Mouse (Mus musculus) T-helper 1 cell (primary cell): Measurements from ENCODE around the gene Ubr1.
"Not testable (repeated sequence)": the region's sequence is repeated elsewhere in the genome, so short reads cannot be mapped to it uniquely, and the experiment has no call there.

ENCODE experiments used
- in situ Hi-C: fragments of 300-600 bp; cut with MboI, MseI; formaldehyde crosslinking; loops from one replicate; pipeline ENCODE4 v1.15.1; 2025; ENCODE audit warnings: high pct_unique_total_duplicates

Gene Ubr1

DNA sequence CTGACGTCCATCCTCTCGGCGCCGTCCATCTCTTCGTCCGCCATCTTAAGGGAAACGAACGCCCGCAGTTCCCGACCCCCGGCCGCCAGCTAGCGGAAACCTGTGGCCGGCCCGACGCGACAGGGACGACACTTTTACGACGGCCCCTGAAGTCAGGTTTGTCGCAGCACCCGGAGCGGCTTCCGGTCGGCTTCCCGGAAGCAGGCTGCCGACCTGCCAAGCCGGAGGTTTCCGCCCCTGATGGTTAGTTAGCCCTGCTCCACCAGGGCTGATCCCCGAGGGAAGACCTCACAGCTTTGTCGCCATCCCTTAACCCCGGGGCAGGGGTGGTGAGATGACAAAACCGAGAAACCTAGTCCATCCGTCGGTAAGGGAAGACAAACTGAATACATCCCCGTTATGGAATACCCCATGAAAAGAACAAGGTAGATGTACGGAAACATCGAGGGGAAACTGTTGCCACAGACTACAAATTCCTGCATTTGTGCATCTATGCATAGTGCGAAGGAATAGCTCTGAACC lies at the start of gene Ubr1:
Gene Ubr1, minus strand, starts transcription at position 157 of the 522 bp plus-strand sequence.
- in situ Hi-C loops = no loop called here

DNA sequence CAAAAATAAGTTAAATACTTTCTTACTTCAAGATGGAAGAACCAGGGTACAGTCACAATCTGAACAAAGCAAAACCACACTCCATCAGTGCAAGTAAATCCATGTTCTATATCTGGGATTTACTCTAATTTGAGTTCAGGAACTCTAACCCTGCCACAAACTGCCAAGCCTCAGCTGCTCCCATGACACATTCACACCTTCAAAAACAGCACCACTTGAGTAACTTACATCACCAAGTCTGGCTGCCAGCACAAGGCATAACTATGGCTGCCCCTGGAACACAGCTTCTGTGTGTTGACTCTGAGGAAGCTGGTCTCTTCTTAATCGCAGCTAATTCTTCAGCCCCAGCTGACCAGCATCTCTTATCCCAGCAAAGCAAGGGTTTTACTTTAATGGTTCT lies 46.6 kb upstream of the Ubr1 start:
- in situ Hi-C loops = no loop called here

DNA sequence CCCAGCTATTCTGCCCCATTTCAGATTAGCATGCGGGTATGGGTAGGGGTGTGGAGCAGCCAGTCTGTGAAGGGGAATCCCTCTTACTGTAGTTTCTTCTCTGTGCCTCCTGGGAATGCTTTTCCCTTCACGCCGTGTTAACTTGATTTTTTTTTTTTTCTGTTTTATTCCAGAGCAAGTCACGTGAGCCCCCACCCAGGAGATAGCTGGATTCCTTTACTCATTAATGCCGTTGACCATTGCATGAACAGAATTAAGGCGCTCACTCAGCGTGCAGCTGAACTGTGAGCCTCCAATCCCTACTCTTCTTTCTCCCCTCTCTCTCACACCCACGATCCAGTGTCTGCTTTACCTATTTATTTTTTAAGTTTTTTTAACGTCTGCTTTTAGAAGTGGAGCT lies 45.7 kb upstream of the Ubr1 start:
- in situ Hi-C loops = no loop called here

DNA sequence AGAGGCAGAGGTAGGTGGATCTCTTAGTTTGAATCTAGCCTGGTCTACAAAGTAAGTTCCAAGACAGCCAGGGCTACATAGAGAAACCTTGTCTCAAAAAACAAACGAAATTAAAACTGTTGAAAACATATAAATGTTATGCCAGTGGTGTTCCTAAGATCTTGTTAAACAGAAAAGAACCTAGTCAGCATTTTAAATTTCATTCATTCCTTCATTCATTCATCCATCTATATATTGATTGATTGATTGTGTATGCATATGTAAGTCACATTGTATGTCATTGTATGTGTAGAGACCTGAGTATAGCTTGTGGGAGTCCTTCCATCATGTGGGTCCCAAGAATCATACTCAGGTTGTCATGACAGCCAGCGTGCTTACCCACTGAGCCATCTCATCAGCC lies 45.0 kb upstream of the Ubr1 start:
- in situ Hi-C loops = no loop called here

- in situ Hi-C loops = no loop called here
Measured at GRCm38 (mm10) chr2:121012676-121013075, 42.2 kb upstream of the Ubr1 start.

DNA sequence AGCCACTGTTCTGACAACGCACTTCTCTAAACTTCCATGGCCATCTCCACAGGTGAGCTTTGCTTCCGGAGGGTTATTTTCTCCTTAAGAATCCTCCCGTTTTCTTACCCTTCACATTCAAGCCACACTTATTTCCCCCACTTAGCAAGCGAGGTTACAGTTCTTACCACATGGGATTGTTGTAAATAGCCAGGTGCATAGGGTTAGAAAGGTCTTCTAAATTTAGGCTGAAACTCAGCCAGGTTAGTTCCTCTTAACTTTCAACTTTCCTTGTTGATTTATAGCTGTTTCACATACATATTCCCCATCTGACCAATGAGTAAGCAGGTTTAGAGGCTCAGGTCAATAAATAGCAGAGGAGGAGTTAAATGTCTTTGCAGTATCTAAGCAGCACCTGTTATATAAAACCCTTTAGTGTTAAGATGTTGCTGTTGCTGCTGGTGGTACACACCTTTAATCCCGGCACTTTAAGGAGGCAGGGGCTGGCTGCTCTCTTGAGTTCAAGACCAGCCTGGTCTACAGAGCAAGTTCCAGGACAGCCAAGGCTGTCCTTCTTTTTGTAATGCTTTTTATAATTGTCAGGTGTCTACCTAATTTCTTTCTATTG lies 38.7 kb upstream of the Ubr1 start:
- in situ Hi-C loops = no loop called here

DNA sequence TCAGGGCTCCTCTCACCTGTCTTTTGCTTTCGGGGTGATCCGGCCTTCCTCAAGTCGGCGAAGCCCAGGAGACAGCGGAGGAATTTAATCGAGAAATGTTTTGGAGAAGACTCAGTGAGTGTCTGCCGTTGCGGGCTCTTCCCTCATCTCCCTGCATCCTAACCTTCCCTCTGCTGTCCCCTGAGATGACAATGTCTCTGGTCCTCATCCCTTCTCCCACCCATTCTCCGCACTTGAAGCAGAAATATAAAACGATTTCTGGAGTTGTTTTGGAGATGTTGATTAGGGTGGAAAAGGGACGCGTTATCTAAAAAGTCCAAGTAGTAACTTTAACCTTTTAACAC lies 38.1 kb upstream of the Ubr1 start:
- in situ Hi-C loops = no loop called here

DNA sequence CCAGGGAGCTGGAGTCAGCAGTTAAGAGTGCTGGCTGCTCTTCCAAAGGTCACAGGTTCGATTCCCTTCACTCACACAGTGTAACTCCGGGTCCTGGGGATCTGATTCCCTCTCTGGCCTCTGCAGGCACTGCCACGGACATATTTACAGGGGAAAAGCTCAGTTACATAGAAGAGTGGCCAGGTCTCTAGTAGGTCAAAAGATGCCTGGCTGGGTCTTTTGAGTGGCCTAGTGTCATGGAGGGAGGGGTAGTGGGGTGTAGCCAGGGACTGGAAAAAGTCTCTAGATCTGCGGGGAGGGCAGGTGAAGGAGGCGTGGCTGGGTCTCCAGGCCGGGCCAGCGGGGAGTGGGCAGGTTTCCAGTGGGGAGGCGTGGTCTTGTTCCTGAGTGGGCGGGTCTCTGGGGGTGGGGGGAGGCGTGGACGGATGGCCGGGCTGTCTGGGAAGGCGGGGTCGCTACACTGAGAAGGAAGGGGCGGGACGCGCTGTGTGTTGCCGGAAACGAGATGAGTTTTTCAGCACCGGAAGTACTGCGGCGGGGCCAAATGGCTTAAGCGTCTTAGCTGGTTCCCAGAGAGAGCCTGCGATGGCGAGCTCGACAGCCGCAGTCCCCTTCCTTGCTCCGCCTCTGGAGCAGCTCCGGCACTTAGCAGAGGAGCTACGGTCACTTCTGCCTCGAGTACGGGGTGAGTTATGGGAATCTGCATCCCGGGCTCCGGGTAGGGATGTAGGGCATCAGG lies 37.6 kb upstream of the Ubr1 start, which contains the start of gene Ccndbp1:
Gene Ccndbp1, plus strand, starts transcription at position 479 of the 739 bp plus-strand sequence.
- in situ Hi-C loops = no loop called here

DNA sequence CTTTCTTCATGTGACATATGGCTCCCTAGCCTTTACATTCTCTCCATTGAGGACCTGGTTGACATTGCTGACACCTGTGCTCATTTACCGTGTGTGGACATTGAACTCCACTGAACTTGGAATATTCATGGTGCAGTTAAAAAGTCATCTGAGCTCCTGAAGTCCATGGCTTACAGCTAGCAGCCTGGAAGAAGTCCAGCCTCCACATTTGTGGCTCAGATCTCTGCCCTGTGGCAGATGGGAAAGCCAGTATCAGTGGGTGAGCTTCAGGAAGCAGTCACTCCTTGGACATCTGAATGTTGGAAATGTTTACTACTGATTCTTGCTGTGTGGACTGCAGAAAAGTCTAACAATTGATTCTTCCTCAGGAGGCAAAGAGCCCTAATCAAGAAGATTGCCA lies 36.5 kb upstream of the Ubr1 start:
- in situ Hi-C loops = no loop called here

DNA sequence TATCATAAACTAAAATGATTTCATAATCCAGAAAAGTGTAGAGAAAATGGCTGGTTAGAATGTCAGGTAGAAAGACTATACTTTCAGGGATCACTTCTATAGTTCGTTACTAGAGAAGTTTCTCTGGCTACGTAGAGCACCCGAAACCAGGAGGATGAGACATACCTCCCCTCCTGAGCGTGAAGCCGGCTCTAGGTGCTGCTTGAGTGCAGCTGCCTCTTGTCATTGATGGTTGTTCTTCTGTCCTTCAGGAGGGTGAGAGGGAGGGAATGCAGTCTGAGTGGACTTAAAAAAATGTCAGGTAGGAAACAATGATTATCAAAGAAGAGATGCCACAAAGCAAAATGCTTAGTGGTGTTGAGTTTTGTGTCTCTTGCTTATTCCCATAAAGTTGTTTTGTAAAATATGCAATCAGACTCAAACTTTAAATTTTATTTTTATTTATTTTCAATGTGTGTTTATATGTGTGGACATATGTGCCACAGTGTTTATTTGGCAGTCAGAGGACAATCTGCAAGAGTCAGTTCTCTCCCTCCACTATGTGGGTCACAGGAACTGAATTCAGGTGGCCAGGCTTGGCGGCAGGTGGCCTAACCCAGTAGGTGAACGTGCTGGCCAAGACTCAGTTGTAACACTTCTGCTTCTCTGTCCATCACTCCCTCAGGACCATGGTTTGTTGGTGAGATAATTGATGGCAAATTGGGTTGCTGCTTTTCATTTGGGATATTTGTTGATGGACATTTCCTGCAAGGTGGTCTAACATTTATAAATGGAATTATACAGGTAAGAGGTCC lies 33.7 kb upstream of the Ubr1 start:
- in situ Hi-C loops = no loop called here

DNA sequence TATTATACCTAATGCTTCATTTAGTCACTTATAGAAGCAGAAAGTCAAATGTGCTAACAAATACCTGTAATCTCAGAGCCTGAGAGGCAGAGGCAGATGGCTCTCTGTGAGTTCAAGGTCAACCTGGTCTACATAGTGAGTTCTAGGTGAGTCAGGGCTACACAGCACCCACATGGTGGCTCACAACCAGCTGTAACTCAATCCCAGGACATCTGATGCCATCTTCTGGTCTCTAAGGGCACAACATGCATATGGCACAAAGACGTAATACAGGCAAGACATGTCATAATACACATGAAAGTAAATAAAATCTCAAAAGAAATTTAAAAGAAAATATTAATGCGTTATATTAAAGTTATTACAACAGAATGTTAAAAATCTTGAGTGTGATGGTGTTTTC lies 33.1 kb upstream of the Ubr1 start:
- in situ Hi-C loops = no loop called here

- in situ Hi-C loops = no loop called here
Measured at GRCm38 (mm10) chr2:120998863-120999262, 28.3 kb upstream of the Ubr1 start.

DNA sequence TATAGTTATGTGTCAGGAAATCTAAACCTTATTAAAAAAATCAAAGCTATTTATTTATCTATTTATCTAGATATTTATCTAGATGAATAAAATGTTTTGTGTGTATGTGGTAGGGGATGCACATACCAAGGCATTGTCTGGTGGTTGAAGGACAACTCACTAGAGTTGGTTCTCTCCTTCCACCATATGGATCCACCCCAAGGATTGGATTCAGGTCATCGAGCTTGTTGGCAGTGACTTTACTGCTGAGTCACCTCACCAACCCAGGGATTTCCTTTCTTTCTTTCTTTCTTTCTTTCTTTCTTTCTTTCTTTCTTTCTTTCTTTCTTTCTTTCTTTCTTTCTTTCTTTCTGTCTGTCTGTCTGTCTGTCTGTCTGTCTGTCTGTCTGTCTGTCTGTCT lies 26.1 kb upstream of the Ubr1 start:
- in situ Hi-C loops = not testable (repeated sequence)

DNA sequence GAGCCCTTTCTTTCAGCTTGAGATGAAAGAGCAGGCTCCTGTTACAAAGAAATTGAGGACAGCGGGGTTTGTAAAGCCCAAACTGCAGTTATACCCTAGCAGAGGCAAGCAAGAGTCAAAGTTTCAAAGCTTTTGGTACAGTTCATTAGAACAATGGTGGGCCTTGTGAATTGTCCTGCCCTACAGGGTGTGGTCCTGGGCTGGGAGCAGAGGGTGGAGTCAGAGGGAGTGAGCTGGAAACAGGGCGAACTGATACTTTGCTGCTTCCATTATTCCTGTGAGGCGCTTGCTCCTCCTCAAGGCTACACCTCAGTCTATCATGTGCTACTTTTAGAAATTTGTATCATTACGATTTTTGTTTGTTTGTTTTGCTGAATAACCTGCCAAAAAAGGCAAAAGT lies 20.7 kb upstream of the Ubr1 start:
- in situ Hi-C loops = no loop called here

GRCm38 (mm10) chr2:120985241-120985640 lies 14.7 kb upstream of the Ubr1 start:
- in situ Hi-C loops = no loop called here

DNA sequence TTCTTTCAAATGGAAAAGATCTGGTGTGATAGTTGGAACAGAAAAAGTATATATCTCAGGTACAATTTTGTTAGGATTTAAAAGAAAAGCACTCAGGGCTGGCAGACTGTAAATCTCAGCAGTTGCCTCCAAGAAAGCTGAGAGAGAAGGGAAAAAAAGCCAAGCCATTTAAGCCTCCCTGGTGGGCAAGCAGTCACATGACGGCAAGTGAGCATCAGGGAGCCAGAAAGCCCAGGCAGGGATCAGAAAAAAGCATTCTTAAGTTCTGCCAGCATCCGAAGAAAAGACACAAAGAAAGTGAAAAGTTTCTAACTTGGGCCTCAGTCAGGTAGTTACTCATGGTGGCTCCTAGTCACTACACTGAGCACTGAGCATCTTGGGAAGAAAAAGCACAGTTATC lies 13.1 kb upstream of the Ubr1 start:
- in situ Hi-C loops = no loop called here

DNA sequence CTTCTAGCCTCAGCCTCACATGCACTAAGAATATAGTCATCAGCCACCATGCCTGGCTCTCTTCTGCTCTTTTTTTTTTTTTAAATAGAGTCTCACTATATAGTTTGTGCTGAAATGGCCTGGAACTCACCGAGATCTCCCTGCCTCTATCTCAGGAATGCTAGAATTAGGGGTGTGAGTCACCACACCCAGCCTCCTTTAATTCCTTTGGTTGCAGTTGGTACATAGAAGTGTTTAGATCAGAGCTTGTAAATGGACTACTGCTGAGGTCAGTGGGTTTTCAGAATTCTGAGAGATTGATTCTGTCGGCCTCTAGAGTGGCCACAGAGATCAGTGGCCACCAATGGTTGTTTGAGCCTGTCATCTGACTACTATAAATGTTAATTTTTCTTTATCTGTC lies 10.3 kb upstream of the Ubr1 start:
- in situ Hi-C loops = no loop called here

GRCm38 (mm10) chr2:120979819-120980218 lies 9.3 kb upstream of the Ubr1 start:
- in situ Hi-C loops = no loop called here

- in situ Hi-C loops = no loop called here
Measured at GRCm38 (mm10) chr2:120978693-120979037, 8.2 kb upstream of the Ubr1 start.

DNA sequence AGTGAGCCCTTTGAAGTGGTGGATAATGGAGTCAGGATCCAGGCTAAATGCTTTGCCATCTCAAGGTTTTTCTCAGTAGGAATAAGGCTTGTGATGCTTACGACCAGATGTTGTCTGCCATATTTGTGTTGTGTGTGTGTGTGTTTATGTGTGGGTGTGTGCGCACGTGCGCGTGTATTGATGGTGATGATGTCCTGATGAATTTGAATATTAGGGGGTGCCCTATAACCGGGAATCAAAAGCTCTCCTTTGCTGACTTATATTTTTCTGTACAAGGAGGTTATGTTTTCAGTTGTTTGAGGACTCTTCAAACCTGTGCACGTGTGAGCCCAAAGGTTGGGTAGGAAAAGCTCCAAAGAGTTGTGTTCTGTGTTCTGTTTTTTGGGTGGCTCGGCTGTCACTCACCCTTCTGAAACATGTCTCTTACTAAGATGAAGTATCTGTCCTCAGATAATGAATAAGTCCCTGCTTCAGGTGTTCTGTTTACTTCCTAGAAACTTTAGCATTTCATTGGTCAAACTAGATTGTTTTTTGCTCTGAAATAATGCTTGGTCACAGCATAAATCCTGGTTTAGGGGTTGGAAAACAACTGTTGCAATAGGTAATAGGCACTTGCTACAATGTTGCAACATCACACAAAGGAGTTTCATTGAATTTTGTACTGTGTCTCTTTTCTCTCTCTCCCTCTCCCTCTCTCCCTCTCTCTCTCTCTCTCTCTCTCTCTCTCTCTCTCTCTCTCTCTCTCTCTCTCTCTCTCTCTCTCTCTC lies 7.6 kb upstream of the Ubr1 start:
- in situ Hi-C loops = no loop called here

DNA sequence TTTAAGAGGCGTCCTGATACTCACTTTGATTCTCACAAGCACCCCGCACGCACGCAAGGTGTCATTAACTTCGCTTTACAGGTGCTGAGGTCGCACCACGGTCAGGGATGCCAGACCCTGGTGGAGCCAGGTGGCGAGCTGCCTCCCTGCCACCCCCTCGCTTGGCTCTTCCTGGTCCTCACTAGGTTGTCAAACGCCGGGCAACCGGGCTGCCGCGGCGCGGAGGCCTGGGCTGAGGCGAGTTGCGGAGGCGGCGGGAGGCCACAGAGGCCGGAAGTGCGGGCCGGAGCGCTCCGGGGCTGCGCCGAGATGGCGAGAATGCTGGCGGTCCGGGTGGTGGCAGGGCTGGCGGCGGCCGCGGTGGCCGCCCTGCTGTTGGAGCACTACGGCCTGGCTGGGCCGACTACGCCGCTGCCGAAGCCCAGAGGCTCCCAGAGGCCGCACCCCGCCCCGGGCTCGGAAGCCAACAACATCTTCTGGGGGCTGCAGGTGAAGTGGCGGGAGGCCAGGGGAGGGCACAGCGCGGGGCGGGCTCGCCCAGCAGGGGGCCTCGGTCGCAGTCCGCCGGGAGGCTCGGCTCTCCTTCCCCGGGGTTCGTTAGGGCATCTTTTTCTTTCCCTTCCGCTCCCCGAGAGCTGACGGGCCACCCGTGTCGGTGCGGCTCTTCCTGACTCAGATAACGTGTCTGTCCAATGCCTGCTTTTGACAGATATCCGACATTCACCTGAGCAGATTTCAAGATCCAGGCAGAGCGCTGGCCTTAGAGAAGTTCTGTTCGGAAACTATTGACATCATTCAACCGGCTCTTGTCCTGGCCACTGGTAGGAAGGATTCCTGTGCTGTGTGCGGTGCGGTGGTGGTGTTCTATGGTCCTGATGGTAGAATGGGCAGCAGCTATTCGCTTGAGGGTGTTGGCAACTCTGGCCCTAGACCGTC lies 6.7 kb upstream of the Ubr1 start, which contains the start of gene Tmem62:
Gene Tmem62, plus strand, starts transcription at position 28 of the 936 bp plus-strand sequence.
- in situ Hi-C loops = no loop called here
